Mouse (Mus musculus): ENCODE results near the gene Taf5. TPM values are rescaled to one million over a fixed set of nuclear protein-coding genes. Genes with fewer than 3 reads are reported as not detected.

The Taf5 gene
- 10 to 100 TPM; 13.7 to 14.9 TPM for total RNA-seq (2023)

DNA sequence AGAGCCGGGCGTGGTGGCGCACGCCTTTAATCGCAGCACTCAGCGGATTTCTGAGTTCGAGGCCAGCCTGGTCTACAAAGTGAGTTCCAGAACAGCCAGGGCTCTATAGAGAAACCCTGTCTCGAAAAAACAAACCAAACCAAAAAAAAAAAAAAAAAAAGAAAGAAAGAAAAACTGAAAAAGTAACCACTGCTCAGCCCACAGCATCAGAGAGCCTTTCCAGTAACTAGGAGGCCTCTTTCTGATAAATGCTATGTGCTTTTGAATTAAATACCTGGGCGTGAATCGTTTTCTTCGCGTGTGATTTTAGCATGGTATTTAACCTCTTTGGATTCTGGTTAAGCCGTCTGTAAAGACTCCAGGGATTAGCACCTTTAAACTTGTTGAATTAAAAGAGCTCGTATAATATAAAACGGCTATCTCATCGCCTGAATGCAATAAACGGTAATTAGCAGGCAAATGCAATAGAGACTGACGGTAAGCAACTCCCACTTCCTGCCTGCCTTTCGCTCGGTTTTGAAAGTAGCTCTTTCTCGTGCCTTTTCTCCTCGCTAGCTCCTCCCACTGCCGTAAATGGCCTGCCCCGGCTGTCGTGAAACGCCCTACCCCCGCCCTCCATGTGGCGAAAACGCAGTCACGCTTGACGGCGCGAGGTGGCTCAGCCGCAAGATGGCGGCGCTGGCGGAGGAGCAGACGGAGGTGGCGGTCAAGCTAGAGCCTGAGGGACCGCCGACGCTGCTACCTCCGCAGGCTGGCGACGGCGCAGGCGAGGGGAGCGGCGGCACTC lies at the start of gene Taf5:
Gene Taf5, plus strand, starts transcription at position 651 of the 787 bp plus-strand sequence.

DNA sequence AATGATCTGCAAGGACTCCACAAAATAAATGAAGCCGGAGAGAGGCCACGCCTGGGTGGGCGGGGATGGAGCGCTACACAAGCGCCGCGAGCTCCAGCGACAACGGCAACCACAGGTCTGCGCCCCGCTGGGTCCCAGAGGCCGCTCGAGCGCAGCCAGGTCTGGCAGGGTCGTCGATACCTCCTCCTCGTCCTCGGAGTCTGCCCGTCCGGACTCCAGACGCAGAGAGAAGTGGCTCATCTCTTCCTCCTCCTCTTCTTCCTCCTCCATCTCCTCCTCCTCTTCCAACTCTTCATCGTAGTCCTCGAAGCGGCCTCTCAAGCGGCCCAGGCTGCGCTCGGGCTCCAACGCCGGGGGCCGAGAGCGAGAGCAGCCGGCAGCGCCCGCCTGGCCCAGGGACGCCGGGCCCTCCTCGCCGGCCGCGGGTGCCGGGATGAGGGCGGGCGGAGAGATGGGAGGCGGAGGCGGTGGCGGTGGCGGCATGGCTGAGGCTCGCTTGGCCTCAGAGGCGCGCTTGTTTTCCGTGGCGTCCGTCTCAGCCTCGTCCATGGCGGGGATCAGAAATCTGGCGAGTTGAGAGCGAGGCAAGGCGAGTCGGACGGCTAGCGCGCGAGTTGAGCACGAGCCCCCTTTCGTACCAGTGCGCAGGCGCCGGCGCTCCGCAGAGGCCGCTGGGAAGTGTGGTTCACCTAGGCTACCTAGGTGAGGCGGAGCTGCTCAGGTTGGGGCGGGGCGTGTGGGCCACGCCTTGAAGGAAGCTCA lies 17.1 kb upstream of the Taf5 start, which contains the start of gene Pcgf6:
Gene Pcgf6, minus strand, starts transcription at position 636 of the 762 bp plus-strand sequence.

DNA sequence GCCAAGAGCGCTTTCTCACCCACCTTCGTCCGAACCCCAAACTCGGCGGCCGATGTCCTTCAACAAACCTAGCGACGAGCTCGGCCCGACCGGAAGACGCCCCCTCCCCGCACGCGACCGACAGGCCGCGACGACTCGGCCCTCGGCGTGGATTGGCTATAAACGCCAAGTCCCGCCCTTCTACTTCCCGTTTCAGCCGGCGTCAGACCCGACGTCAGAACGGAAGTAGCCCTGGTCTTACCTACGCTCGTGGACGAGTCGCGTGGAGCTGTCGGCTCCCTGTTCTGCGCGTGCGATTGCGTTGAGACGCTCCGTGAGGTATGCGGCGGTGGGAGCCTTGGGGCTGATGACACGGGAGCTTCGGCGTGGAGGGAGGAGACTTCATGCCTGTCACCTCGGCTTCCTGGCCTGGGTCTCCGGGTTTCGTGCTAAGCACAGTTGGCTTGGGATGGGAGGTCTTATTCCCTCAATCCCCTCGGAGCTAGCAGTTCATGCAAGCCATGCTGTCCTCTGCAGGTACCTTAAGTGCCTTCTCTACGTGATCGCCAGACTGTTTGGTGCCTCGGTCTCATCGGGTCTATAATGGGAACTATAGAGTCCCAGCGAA lies 23.1 kb downstream of the Taf5 start, which contains the start of the genes Usmg5 and Pdcd11:
Gene Usmg5, minus strand, starts transcription at position 98 of the 607 bp plus-strand sequence.
Gene Pdcd11, plus strand, starts transcription at position 219 of the 607 bp plus-strand sequence.

Other genes with a start within 250 kb of the Taf5 start
- not detected for gene Ina, start 53.0 kb upstream of the Taf5 start, total RNA-seq (2023)
- 10 to 100 TPM; 73.5 to 88.1 TPM for gene Nt5c2, start 52.6 kb upstream of the Taf5 start, total RNA-seq (2023)
- 10 to 100 TPM; 26.3 TPM for gene Pcgf6, start 16.8 kb upstream of the Taf5 start, total RNA-seq (2023)
- gene Usmg5, start 22.9 kb downstream of the Taf5 start, total RNA-seq (2023) = 100 to 1,000 TPM; 148 to 164 TPM
- 10 to 100 TPM; 48.7 to 49.4 TPM for gene Pdcd11, start 23.0 kb downstream of the Taf5 start, total RNA-seq (2023)
- gene Calhm2, start 70.5 kb downstream of the Taf5 start, total RNA-seq (2023) = 10 to 100 TPM; 59.3 to 69.3 TPM
- gene Calhm1, start 76.5 kb downstream of the Taf5 start, total RNA-seq (2023) = under 1 TPM; 0.44 to 0.59 TPM
- gene Calhm3, start 90.0 kb downstream of the Taf5 start, total RNA-seq (2023) = not detected
- gene Neurl1a, start 111.1 kb downstream of the Taf5 start, total RNA-seq (2023) = not detected